Mouse (Mus musculus) liver, embryonic 14.5 days (tissue): ENCODE measurements around the gene Dlx5.

ENCODE experiments used
- CTCF ChIP-seq: IDR thresholded peaks from 2 replicates; pipeline ENCODE4 v1.5.1; 2016; ENCODE audit warnings: antibody characterized with exemption, low read depth, control low read depth
- EP300 ChIP-seq: IDR thresholded peaks from 2 replicates; pipeline ENCODE4 v1.6.1; 2016; ENCODE audit warnings: antibody characterized with exemption, low read depth

GRCm38 (mm10) chr6:6874073-6874771 lies 7.7 kb downstream of the Dlx5 start:
- TF ChIP-seq CTCF (no peak), EP300 (no peak)
